Mouse (Mus musculus): ENCODE results near the gene Tgm5. TPM values are rescaled to one million over a fixed set of nuclear protein-coding genes. Genes with fewer than 3 reads are reported as not detected.
"Not testable (repeated sequence)": the region's sequence is repeated elsewhere in the genome, so short reads cannot be mapped to it uniquely, and the experiment has no call there.

Gene Tgm5
- 0.38 and 0.86 TPM in 2 replicates for polyA plus RNA-seq (2014; fragmentation: Nextera tagmentation; extraction: Ambion mirVana)

- Histone ChIP-seq H3K36me3 (ENCODE audit: control insufficient read depth, insufficient read depth, low read length) (no peaks in the 10 kb centered on the region), H3K9ac (ENCODE audit: low read depth, low read length) (no peak within 1 kb of the TSS), H3K4me1 (ENCODE audit: control insufficient read depth, insufficient read depth, low read length) (no peaks in the 10 kb centered on the region; the same call in 1 of the 2 replicates), H3K27me3 (replicated peaks; ENCODE audit: control insufficient read depth, insufficient read depth, low read length) (no peaks in the 10 kb centered on the region), H3K27ac (replicated peaks; ENCODE audit: low read depth, low read length) (no peak within 1 kb of the TSS), H3K4me2 (ENCODE audit: low read depth, low read length) (no peak within 1 kb of the TSS), H3K9me3 (ENCODE audit: control insufficient read depth, low read length) (no peaks in the 10 kb centered on the region), H3K4me3 (ENCODE audit: low read depth, low read length) (no peak within 1 kb of the TSS)
- peak; percentile 31 for DNase-seq (ENCODE audit: low spot score)
- 42% methylated on average over 6 of the region's 6 CpGs for WGBS
- peak; percentile 41; the same call in 1 of the 2 replicates for ATAC-seq (ENCODE audit: low read depth)
Observed at GRCm38 (mm10) chr2:121085480-121086185, at the start of gene Tgm5. TSS of gene Tgm5 (minus strand) at chr2:121085841.

GRCm38 (mm10) chr2:121132822-121133221 is 47.2 kb upstream of the Tgm5 start:
- no peak overlapping the region for H3K4me3 ChIP-seq (ENCODE audit: low read depth, low read length)
- H3K4me2 ChIP-seq (ENCODE audit: low read depth, low read length): no peak overlapping the region
- peaks cover 5% of the 10 kb centered on the region; the same call in 1 of the 2 replicates for H3K36me3 ChIP-seq (ENCODE audit: control insufficient read depth, insufficient read depth, low read length)
- WGBS: 90% methylated on average over 1 of the region's 1 CpGs
- no peak for ATAC-seq (ENCODE audit: low read depth)
- H3K9ac ChIP-seq (ENCODE audit: low read depth, low read length): no peak overlapping the region
- no peak overlapping the region for H3K27ac ChIP-seq (replicated peaks; ENCODE audit: low read depth, low read length)
- no peaks in the 10 kb centered on the region; the same call in 1 of the 2 replicates for H3K4me1 ChIP-seq (ENCODE audit: control insufficient read depth, insufficient read depth, low read length)
- H3K27me3 ChIP-seq (replicated peaks; ENCODE audit: control insufficient read depth, insufficient read depth, low read length): no peaks in the 10 kb centered on the region
- no peak for DNase-seq (ENCODE audit: low spot score)
- no peaks in the 10 kb centered on the region for H3K9me3 ChIP-seq (ENCODE audit: control insufficient read depth, low read length)

DNA sequence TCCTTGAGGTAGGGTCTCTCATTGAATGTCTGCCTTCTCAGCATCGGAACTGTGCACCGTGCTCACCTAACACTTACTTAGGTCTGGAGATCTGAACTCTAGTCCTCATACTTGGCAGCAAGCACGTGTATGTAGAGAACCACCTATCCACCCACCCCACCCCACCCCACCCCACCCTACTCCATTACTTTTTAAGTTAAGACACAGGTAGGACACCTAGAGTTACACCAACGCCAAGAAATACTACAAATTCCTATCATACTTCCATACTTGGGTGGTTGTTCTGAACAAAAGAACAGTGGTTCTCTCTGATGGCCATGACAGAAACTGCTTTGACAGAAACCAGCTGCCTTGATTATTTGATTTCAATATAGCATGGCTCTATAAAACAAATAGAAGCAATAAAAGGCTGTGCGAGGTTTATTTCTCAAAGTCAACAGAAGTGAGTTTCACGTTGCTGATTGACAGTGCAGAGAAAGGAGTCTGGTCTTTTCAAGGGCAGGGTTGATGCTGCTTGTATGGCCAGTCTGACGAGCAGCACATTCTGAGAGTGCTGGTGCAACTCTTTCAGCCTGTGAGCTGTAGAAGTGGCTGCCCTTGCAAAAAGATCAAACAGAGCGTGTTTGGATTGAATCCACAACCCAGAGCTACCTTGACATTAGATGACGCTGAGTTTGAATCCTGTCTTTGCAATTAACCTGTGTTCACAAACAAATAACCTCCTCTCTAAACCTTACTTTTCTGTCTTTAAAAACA is 43.4 kb upstream of the Tgm5 start:
- DNase-seq (ENCODE audit: low spot score): peak; percentile 10
- Histone ChIP-seq H3K27ac (replicated peaks; ENCODE audit: low read depth, low read length) (no peak overlapping the region), H3K9ac (ENCODE audit: low read depth, low read length) (no peak overlapping the region), H3K4me3 (ENCODE audit: low read depth, low read length) (no peak overlapping the region), H3K4me2 (ENCODE audit: low read depth, low read length) (no peak overlapping the region), H3K27me3 (replicated peaks; ENCODE audit: control insufficient read depth, insufficient read depth, low read length) (no peaks in the 10 kb centered on the region), H3K9me3 (ENCODE audit: control insufficient read depth, low read length) (no peaks in the 10 kb centered on the region), H3K36me3 (ENCODE audit: control insufficient read depth, insufficient read depth, low read length) (no peaks in the 10 kb centered on the region), H3K4me1 (ENCODE audit: control insufficient read depth, insufficient read depth, low read length) (no peaks in the 10 kb centered on the region)
- no peak; the same call in 1 of the 2 replicates for ATAC-seq (ENCODE audit: low read depth)
- 62% methylated on average over 9 of the region's 9 CpGs for WGBS

DNA sequence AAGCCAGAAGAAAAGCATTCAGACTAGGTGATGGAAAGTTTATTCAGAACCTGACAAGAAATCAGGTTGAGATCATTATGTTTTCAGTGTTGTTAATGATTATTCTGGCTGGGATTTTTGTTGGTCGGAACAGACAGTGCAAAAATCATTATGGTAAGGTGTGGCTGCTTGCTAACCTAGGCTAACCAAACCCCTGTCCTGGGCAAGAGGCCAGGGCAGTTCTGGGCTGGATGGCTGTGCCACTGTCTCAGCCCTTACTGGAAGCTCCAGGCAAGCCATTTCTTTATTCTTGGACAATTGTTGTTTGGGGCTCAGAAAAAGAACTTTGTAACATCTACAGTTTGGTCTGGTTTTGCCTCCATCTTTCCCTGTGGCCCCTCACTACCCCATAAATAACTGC is 41.9 kb upstream of the Tgm5 start:
- H3K9ac ChIP-seq (ENCODE audit: low read depth, low read length): no peak overlapping the region
- no peaks in the 10 kb centered on the region for H3K27me3 ChIP-seq (replicated peaks; ENCODE audit: control insufficient read depth, insufficient read depth, low read length)
- ATAC-seq (ENCODE audit: low read depth): no peak
- no peaks in the 10 kb centered on the region for H3K9me3 ChIP-seq (ENCODE audit: control insufficient read depth, low read length)
- no peaks in the 10 kb centered on the region for H3K36me3 ChIP-seq (ENCODE audit: control insufficient read depth, insufficient read depth, low read length)
- no peaks in the 10 kb centered on the region for H3K4me1 ChIP-seq (ENCODE audit: control insufficient read depth, insufficient read depth, low read length)
- no peak overlapping the region for H3K27ac ChIP-seq (replicated peaks; ENCODE audit: low read depth, low read length)
- no peak overlapping the region for H3K4me3 ChIP-seq (ENCODE audit: low read depth, low read length)
- DNase-seq (ENCODE audit: low spot score): no peak
- WGBS: 67% methylated on average over 1 of the region's 1 CpGs
- H3K4me2 ChIP-seq (ENCODE audit: low read depth, low read length): no peak overlapping the region

- not testable (repeated sequence) for H3K27ac ChIP-seq (replicated peaks; ENCODE audit: low read depth, low read length); ATAC-seq (ENCODE audit: low read depth); DNase-seq (ENCODE audit: low spot score); H3K9ac ChIP-seq (ENCODE audit: low read depth, low read length); H3K27me3 ChIP-seq (replicated peaks; ENCODE audit: control insufficient read depth, insufficient read depth, low read length); H3K36me3 ChIP-seq (ENCODE audit: control insufficient read depth, insufficient read depth, low read length); H3K4me2 ChIP-seq (ENCODE audit: low read depth, low read length); H3K4me3 ChIP-seq (ENCODE audit: low read depth, low read length); H3K4me1 ChIP-seq (ENCODE audit: control insufficient read depth, insufficient read depth, low read length); H3K9me3 ChIP-seq (ENCODE audit: control insufficient read depth, low read length)
- 90% methylated on average over 5 of the region's 5 CpGs for whole genome bisulfite sequencing
Observed at GRCm38 (mm10) chr2:121126302-121126701, 40.7 kb upstream of the Tgm5 start.

GRCm38 (mm10) chr2:121119260-121119659 is 33.6 kb upstream of the Tgm5 start:
- Histone ChIP-seq H3K4me1 (ENCODE audit: control insufficient read depth, insufficient read depth, low read length) (no peaks in the 10 kb centered on the region), H3K9me3 (ENCODE audit: control insufficient read depth, low read length) (no peaks in the 10 kb centered on the region), H3K9ac (ENCODE audit: low read depth, low read length) (no peak overlapping the region), H3K27me3 (replicated peaks; ENCODE audit: control insufficient read depth, insufficient read depth, low read length) (no peaks in the 10 kb centered on the region), H3K36me3 (ENCODE audit: control insufficient read depth, insufficient read depth, low read length) (no peaks in the 10 kb centered on the region), H3K4me3 (ENCODE audit: low read depth, low read length) (no peak overlapping the region), H3K27ac (replicated peaks; ENCODE audit: low read depth, low read length) (no peak overlapping the region), H3K4me2 (ENCODE audit: low read depth, low read length) (no peak overlapping the region)
- DNase-seq (ENCODE audit: low spot score) (no peak), ATAC-seq (ENCODE audit: low read depth) (no peak)
- WGBS: 89% methylated on average over 3 of the region's 3 CpGs

DNA sequence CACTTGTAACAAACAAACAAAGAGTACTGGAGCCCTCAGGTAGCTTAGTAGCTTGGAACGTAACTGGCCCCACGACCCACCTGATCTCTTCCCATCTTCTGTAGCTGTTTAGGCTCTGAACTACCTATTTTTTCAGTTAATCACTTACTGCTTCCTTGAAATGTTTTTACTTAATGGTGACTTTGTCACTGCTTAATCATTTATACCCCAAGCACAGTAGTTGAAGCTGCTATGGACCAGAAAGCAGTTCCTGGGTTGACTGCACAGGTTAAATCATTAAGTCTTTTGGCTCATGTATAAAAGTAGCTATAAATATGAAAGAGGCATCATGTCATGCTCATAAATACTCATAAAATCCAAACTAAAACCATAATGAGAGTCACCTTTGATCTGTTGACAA is 29.8 kb upstream of the Tgm5 start:
- no peak for DNase-seq (ENCODE audit: low spot score)
- Histone ChIP-seq H3K4me1 (ENCODE audit: control insufficient read depth, insufficient read depth, low read length) (no peaks in the 10 kb centered on the region), H3K27me3 (replicated peaks; ENCODE audit: control insufficient read depth, insufficient read depth, low read length) (no peaks in the 10 kb centered on the region), H3K4me3 (ENCODE audit: low read depth, low read length) (no peak overlapping the region), H3K4me2 (ENCODE audit: low read depth, low read length) (no peak overlapping the region), H3K27ac (replicated peaks; ENCODE audit: low read depth, low read length) (no peak overlapping the region), H3K9me3 (ENCODE audit: control insufficient read depth, low read length) (no peaks in the 10 kb centered on the region), H3K36me3 (ENCODE audit: control insufficient read depth, insufficient read depth, low read length) (no peaks in the 10 kb centered on the region), H3K9ac (ENCODE audit: low read depth, low read length) (no peak overlapping the region)
- 88% methylated on average over 2 of the region's 2 CpGs for WGBS
- ATAC-seq (ENCODE audit: low read depth): no peak

DNA sequence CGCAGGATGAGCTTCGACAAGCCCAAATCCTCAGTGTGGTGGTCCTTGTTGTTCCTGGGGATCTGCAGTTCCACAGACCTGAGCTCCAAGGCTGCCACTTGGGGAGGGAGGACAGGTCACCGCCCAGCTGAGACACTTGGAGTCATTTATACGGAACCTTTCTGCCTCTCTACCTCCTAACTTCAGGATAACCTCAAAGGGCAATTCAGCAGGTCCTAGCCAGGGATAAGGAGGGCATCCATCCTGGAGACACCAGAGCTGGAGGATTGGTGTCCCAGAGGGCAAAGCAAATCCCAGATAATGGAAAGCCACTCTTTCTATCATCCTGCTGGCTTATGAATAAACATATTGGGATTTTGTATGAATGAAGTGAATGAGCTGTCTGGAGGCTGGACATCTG is 24.1 kb upstream of the Tgm5 start, which contains the start of gene Tgm7:
TSS of gene Tgm7 (minus strand) at position 101 of the 400 bp plus-strand sequence.
- Histone ChIP-seq H3K27me3 (replicated peaks; ENCODE audit: control insufficient read depth, insufficient read depth, low read length) (no peaks in the 10 kb centered on the region), H3K4me3 (ENCODE audit: low read depth, low read length) (no peak within 1 kb of the TSS), H3K36me3 (ENCODE audit: control insufficient read depth, insufficient read depth, low read length) (no peaks in the 10 kb centered on the region), H3K9me3 (ENCODE audit: control insufficient read depth, low read length) (no peaks in the 10 kb centered on the region), H3K4me1 (ENCODE audit: control insufficient read depth, insufficient read depth, low read length) (no peaks in the 10 kb centered on the region), H3K4me2 (ENCODE audit: low read depth, low read length) (no peak within 1 kb of the TSS), H3K27ac (replicated peaks; ENCODE audit: low read depth, low read length) (no peak within 1 kb of the TSS), H3K9ac (ENCODE audit: low read depth, low read length) (no peak within 1 kb of the TSS)
- no peak for ATAC-seq (ENCODE audit: low read depth)
- DNase-seq (ENCODE audit: low spot score): no peak
- WGBS: 90% methylated on average over 4 of the region's 4 CpGs
